Mouse (Mus musculus): ENCODE measurements around the gene Terf2ip.

The Terf2ip gene

GRCm38 (mm10) chr8:112011816-112012242 is 631 bp downstream of the Terf2ip start:
- peak; percentile 72 for DNase-seq

GRCm38 (mm10) chr8:112014936-112015335 is 3.7 kb downstream of the Terf2ip start, which contains the start of gene Gm6793:
Gene Gm6793, minus strand, starts transcription at chr8:112015036.
- DNase-seq = no peak

GRCm38 (mm10) chr8:112029455-112029854 is 18.3 kb downstream of the Terf2ip start:
- no peak for DNase-seq

- DNase-seq = no peak
Observed at GRCm38 (mm10) chr8:112030663-112031062, 19.5 kb downstream of the Terf2ip start.

- DNase-seq = no peak
Observed at GRCm38 (mm10) chr8:112033071-112033470, 21.9 kb downstream of the Terf2ip start.

- DNase-seq = peak; percentile 66
Observed at GRCm38 (mm10) chr8:112034603-112035002, 23.4 kb downstream of the Terf2ip start.

GRCm38 (mm10) chr8:112037521-112037920 is 26.3 kb downstream of the Terf2ip start:
- no peak for DNase-seq

- DNase-seq = no peak
Observed at GRCm38 (mm10) chr8:112045182-112045581, 34.0 kb downstream of the Terf2ip start.

GRCm38 (mm10) chr8:112045896-112046295 is 34.7 kb downstream of the Terf2ip start:
- peak; percentile 82 for DNase-seq

GRCm38 (mm10) chr8:112048293-112048692 is 37.1 kb downstream of the Terf2ip start:
- no peak for DNase-seq

- DNase-seq = no peak
Observed at GRCm38 (mm10) chr8:112049984-112050383, 38.8 kb downstream of the Terf2ip start.

GRCm38 (mm10) chr8:112051537-112051936 is 40.3 kb downstream of the Terf2ip start:
- no peak for DNase-seq

GRCm38 (mm10) chr8:112054456-112054855 is 43.3 kb downstream of the Terf2ip start:
- no peak for DNase-seq

- DNase-seq = peak; percentile 61
Observed at GRCm38 (mm10) chr8:112061372-112061771, 50.2 kb downstream of the Terf2ip start.

All from lung, postnatal 36 days (tissue).